Mouse (Mus musculus) neural tube, embryonic 10.5 days (tissue): ENCODE data around the gene Gli2.
A peak's percentile ranks its signal among the peaks of the same experiment; 100 is the strongest.

ENCODE experiments used
- DNase-seq: peaks from one replicate; pipeline ENCODE4 v3.0.0-alpha.2; 2017; ENCODE audit warnings: low spot score; ENCODE audit errors: extremely low spot score

Gli2 gene

DNA sequence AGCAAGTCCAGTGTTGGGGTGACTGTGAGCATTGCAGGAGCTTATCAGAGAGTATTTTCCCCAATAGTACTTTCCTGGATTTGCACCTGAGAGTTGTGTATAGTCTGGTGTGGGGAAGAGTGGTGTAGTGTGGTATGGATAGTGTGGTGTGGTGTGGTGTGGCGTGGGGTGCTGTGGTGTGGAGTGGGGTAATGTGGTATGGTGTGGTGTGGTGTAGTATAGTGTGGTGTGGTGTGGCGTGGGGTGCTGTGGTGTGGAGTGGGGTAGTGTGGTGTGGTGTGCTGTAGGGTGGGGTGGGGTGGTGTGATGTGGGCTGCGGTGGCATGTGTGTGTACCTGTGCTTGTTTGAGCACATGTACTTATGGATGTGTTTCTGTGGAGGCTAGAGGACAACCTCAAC is 246.7 kb downstream of the Gli2 start:
- no peak for DNase-seq

DNA sequence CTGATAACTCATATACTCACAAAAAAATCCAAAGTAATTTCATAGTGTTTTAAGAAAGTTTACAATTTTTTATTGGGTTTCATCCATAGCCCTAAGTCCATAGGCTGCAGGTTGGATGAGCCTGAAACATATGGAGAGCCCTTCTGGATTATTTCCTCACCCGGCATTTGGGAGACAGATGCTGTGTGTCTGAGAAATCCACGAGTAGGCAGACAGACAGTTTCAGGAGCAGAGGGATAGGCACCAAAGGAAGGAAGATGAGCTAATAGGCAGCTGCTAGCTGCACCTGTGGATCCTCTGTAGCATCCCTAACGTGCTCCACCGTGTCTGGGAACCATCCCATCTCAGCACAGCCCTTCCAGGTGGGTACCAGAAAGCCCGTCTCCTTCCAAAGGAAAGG is 251.3 kb downstream of the Gli2 start:
- DNase-seq, result no peak

DNA sequence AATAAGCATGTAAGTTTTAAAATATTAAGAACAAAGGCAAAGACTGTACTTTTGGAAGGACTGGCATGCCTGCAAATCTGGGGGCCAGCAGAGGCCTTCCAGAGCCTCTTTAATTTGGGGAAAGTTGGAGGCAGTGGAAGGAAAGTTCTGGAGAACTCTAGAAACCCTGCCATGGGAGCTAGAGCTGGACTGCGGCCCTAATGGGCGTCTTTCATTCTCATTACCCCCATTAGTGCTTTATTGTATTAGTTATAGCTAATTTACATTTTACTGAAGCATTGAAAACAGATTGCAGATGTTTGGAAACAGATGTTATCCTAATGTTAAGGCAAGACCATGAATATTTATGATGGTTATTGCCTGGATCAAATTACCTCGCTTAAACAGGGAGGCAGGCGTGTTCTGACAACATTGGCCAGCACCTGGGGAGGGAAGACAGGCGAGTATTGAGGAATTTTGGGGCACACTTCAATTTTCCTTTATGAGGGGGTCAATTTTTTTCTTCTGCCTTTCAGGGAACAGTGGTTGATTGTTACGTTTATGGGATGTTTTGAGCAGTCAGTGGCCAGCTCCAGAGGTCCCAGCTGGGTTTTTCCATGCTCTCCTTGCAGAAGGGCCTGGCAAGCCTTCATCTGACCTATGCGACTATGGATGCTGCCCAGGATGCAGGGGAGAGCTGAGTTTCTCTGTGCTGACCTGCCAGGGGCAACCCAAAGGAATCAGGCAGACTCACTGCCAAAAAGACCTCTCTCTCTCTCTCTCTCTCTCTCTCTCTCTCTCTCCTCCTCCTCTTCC is 253.9 kb downstream of the Gli2 start:
- DNase-seq, result no peak

DNA sequence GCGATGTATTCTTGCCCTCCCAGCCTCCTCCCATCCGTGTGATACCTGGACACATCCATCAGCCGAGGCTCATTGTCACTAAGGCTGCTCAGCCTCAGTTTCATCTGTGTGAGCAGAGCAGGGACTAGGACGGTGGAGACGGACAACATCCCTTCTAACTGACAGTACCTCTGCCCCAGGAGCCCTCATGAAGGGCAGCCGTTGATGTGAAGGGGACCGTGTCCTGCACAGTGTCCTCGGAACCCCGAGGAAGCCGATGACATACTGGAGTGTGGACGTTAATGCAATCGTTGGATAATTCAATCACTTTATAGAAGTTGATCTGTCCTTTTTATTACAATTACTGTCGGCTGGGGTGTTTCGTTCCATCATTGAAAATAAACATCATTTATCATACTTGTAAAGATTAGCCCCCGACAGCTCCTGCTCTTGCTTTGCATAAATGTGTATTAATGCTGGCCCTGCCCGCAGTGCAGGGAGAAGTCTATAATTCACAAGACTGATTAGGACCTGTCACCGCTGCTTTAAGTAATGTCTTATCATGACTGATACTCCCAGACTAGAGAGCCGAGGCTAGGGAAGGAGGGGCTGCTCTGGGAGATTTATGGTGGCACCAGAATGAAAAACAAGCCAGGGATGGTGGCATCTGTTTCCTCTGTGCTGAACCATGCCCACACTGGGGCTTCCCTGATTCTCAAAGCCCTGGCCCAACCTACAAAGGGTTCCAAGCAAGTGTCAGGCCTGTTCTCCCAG is 257.8 kb downstream of the Gli2 start:
- DNase-seq, result peak; percentile 20

DNA sequence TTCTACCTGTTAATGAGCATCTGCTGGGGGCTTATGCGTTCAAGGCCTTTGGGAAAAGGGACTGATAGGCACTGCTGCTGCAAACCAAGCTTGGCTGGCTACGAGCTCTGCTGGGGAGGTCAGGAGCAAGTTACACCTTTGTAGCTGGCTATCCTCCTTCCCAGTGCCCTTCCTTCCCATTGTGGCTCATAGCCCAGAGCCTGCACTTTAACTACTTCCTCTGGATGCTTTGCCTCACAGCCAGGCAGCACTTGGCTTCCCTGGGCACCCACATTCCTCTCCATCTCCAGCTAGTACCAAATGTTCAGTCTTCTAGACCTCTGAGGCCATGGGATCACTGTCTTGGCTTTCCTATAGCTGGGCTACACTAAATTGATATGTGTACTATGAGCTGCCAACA is 263.5 kb downstream of the Gli2 start:
- DNase-seq, result no peak

DNA sequence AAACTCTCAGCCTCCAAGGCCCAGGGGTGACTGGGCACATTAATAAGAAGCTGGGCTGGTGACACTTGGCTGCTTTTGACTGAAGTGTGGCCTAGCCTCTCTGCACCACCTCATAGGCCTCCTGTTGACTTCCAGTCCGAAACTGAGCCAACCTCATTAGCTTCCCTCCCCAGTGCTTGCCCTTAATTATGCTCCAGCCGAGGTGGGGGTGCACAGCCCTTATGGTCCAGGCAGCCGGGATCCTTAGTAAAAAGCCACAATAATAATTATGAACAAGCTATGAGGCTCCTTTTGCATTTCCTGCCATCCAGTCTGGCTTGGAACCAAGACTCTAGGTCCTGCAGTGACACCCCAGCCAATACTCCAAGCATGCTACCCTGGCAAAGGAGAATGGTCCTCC is 264.0 kb downstream of the Gli2 start:
- DNase-seq, result no peak

DNA sequence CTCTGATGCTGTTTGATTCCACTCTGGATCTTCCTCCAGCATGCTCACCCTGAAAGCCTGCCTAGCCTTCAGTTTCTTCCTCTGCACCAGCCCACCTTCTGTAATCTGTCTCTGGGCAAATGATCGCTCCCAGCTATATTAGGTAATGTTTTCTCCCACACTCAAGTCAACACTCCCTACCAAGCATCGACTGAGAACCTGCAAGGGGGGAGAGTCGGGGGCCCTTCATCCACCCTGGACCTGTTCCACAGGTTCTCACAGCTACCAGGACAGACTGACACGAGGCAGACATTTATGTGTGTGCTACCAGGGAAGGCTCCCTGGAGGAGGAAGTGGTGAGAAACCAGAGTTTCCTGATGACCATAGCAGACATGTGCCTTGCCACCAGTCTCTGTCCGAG is 264.6 kb downstream of the Gli2 start:
- no peak for DNase-seq

DNA sequence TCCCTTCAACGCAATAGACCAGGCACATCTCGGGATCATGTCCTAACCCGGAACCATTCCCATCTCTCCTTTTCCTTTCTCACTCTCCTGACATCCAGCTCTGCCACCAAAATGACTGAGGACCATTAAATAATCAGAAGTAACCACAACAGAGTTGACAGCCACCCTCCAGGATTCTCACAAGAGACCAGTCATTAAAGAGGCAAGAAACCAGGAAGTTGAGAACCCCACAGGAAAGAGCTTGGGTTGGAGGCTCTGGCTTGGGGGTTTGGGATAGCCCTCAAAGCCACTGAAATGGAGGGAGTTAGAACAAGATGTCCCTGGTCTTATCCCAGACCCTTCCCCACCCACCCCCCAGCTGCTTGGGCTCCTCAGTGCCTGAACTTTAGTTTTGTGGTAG is 265.9 kb downstream of the Gli2 start:
- DNase-seq, result no peak
